ENCODE assay signal across 8 mouse cellular contexts in genomic region chr9:43743647-43744137, GRCm38 (mm10). TPM values are rescaled to one million over a fixed set of nuclear protein-coding genes. Genes with fewer than 3 reads are reported as not detected.
DNase-seq lines count a peak whose midpoint lies in the region; ATAC-seq lines count a peak whose summit lies in the region.

TSS of gene Nectin1 (plus strand) at chr9:43743984.

- no peaks in the 10 kb centered on the region for H3K9me3 ChIP-seq in intestine, embryonic 15.5 days

- peak within 1 kb of the TSS; percentile 97 for H3K4me2 ChIP-seq in intestine, embryonic 15.5 days (replicated peaks)

- DNase-seq in adrenal gland, adult (ENCODE audit: inconsistent age in 2 of 2, low spot score in 1 of 2), result peak; percentile 95 to 98
- DNase-seq in embryo, embryonic 10 days (ENCODE audit: low spot score), result peak; percentile 89
- DNase-seq in gastrocnemius, postnatal 36 days, result peak; percentile 81 to 85
- DNase-seq in left cerebral cortex, postnatal 14 days (ENCODE audit: low spot score in 2 of 2), result peak; percentile 72 to 84
- peak; percentile 95 for DNase-seq in mesoderm, embryonic 11.5 days (ENCODE audit: low read depth, low spot score)
- peak; percentile 89 for DNase-seq in right cerebral cortex, postnatal 25 days
- DNase-seq in urinary bladder, postnatal 36 days (ENCODE audit: low spot score in 2 of 2), result peak; percentile 89 to 91

- under 1% methylated on average over 49 of the region's 51 CpGs for WGBS in intestine, embryonic 15.5 days

- ATAC-seq in intestine, embryonic 15.5 days, result peak; percentile 91

- peak within 1 kb of the TSS; percentile 98 for H3K27ac ChIP-seq in intestine, embryonic 15.5 days

- peak within 1 kb of the TSS; percentile 86 for H3K9ac ChIP-seq in intestine, embryonic 15.5 days

- intact Hi-C loops in gastrocnemius, postnatal 36 days (cut with DNase I), result loop anchor here (2.0 to 10.0 kb wide), 6 partner anchors 85 to 406 kb away; partner anchors contain the start of gene Thy1
- intact Hi-C loops in left cerebral cortex, postnatal 14 days (cut with DNase I), result loop anchor here (2.0 to 5.0 kb wide), 3 partner anchors 171 to 229 kb away; no protein-coding TSS in a partner anchor

- H3K4me1 ChIP-seq in intestine, embryonic 15.5 days (replicated peaks), result peaks cover 30% of the 10 kb centered on the region

- no peaks in the 10 kb centered on the region for H3K27me3 ChIP-seq in intestine, embryonic 15.5 days (replicated peaks)

- H3K36me3 ChIP-seq in intestine, embryonic 15.5 days, result no peaks in the 10 kb centered on the region

- peak within 1 kb of the TSS; percentile 88 for H3K4me3 ChIP-seq in intestine, embryonic 15.5 days (replicated peaks)

RNA-seq across cellular contexts. Expression of gene Nectin1, which starts in this region (rescaled TPM):
- 1 to 10 TPM; 1.8 to 2.3 TPM for total RNA-seq in gastrocnemius, postnatal 36 days (2021)
- polyA plus RNA-seq in intestine, embryonic 15.5 days (2015; fragmentation: Nextera tagmentation; extraction: Ambion mirVana), result 4.1 and 4.5 TPM in 2 replicates
- total RNA-seq in left cerebral cortex, postnatal 14 days (2021), result 10 to 100 TPM; 82.6 to 93.4 TPM

Comparison
In these comparisons a context has a peak if more than half of its experiments do, and no peak if none do; other contexts are left out.
1. Peak in every context shown above with its lines: DNase-seq, ATAC-seq, H3K4me3 ChIP-seq and H3K27ac ChIP-seq.
2. RNA of gene Nectin1 (total RNA-seq): 82.6 to 93.4 TPM in left cerebral cortex, postnatal 14 days; 1.8 to 2.3 TPM in gastrocnemius, postnatal 36 days; every median in the first group is over 10 times any median in the second.